Mouse (Mus musculus): ENCODE results near the gene Arhgap21. TPM values are rescaled to one million over a fixed set of nuclear protein-coding genes. Genes with fewer than 3 reads are reported as not detected.

Gene Arhgap21
- polyA plus RNA-seq, 1 experiment from 2014 or later, result 56.9 TPM

GRCm38 (mm10) chr2:20914531-20915320 is 54.0 kb downstream of the Arhgap21 start:
- ATAC-seq (ENCODE audit: low FRiP score), result no peak
- no peak overlapping the region for H3K27ac ChIP-seq (ENCODE audit: low read depth, low read length)
- no peak overlapping the region for H3K4me2 ChIP-seq
- no peaks in the 10 kb centered on the region for H3K4me1 ChIP-seq (ENCODE audit: control insufficient read depth, insufficient read depth, low read length)
- no peaks in the 10 kb centered on the region for H3K27me3 ChIP-seq (ENCODE audit: control insufficient read depth, insufficient read depth, low read length)
- 95% methylated on average over 10 of the region's 10 CpGs for WGBS
- DNase-seq (ENCODE audit: low spot score, missing footprints), result no peak
- H3K4me3 ChIP-seq (ENCODE audit: low read depth, low read length), result no peak overlapping the region
- no peaks in the 10 kb centered on the region for H3K9me3 ChIP-seq (ENCODE audit: control insufficient read depth, low read length)
- no peak overlapping the region for H3K9ac ChIP-seq (ENCODE audit: low read length)
- peaks cover 4% of the 10 kb centered on the region; the same call in 1 of the 2 replicates for H3K36me3 ChIP-seq (ENCODE audit: control insufficient read depth, insufficient read depth, low read length)

GRCm38 (mm10) chr2:20913019-20913415 is 55.7 kb downstream of the Arhgap21 start:
- H3K4me2 ChIP-seq, result no peak overlapping the region
- H3K9me3 ChIP-seq (ENCODE audit: control insufficient read depth, low read length), result no peaks in the 10 kb centered on the region
- no peaks in the 10 kb centered on the region for H3K27me3 ChIP-seq (ENCODE audit: control insufficient read depth, insufficient read depth, low read length)
- H3K4me3 ChIP-seq (ENCODE audit: low read depth, low read length), result no peak overlapping the region
- DNase-seq (ENCODE audit: low spot score, missing footprints), result no peak
- ATAC-seq (ENCODE audit: low FRiP score), result no peak
- H3K9ac ChIP-seq (ENCODE audit: low read length), result no peak overlapping the region
- 95% methylated on average over 1 of the region's 1 CpGs for WGBS
- peaks cover 4% of the 10 kb centered on the region; the same call in 1 of the 2 replicates for H3K36me3 ChIP-seq (ENCODE audit: control insufficient read depth, insufficient read depth, low read length)
- H3K4me1 ChIP-seq (ENCODE audit: control insufficient read depth, insufficient read depth, low read length), result no peaks in the 10 kb centered on the region
- H3K27ac ChIP-seq (ENCODE audit: low read depth, low read length), result no peak overlapping the region

- Histone ChIP-seq H3K9me3 (ENCODE audit: control insufficient read depth, low read length) (no peaks in the 10 kb centered on the region), H3K4me3 (ENCODE audit: low read depth, low read length) (no peak overlapping the region), H3K9ac (ENCODE audit: low read length) (no peak overlapping the region), H3K4me2 (no peak overlapping the region), H3K4me1 (ENCODE audit: control insufficient read depth, insufficient read depth, low read length) (no peaks in the 10 kb centered on the region), H3K27me3 (ENCODE audit: control insufficient read depth, insufficient read depth, low read length) (no peaks in the 10 kb centered on the region), H3K36me3 (ENCODE audit: control insufficient read depth, insufficient read depth, low read length) (peaks cover 4% of the 10 kb centered on the region; the same call in 1 of the 2 replicates), H3K27ac (ENCODE audit: low read depth, low read length) (no peak overlapping the region)
- no peak for ATAC-seq (ENCODE audit: low FRiP score)
- DNase-seq (ENCODE audit: low spot score, missing footprints), result no peak
- 94% methylated on average over 11 of the region's 11 CpGs for WGBS
These were observed 56.2 kb downstream of the Arhgap21 start for GRCm38 (mm10) chr2:20912348-20913018.

GRCm38 (mm10) chr2:20910446-20910845 is 58.2 kb downstream of the Arhgap21 start:
- Histone ChIP-seq H3K9me3 (ENCODE audit: control insufficient read depth, low read length) (no peaks in the 10 kb centered on the region), H3K9ac (ENCODE audit: low read length) (no peak overlapping the region), H3K4me1 (ENCODE audit: control insufficient read depth, insufficient read depth, low read length) (no peaks in the 10 kb centered on the region), H3K27me3 (ENCODE audit: control insufficient read depth, insufficient read depth, low read length) (no peaks in the 10 kb centered on the region), H3K27ac (ENCODE audit: low read depth, low read length) (no peak overlapping the region), H3K36me3 (ENCODE audit: control insufficient read depth, insufficient read depth, low read length) (peaks cover 4% of the 10 kb centered on the region; the same call in 1 of the 2 replicates), H3K4me3 (ENCODE audit: low read depth, low read length) (no peak overlapping the region), H3K4me2 (no peak overlapping the region)
- no peak for DNase-seq (ENCODE audit: low spot score, missing footprints)
- WGBS, result 95% methylated on average over 3 of the region's 3 CpGs
- no peak for ATAC-seq (ENCODE audit: low FRiP score)

- ATAC-seq (ENCODE audit: low FRiP score) (no peak), DNase-seq (ENCODE audit: low spot score, missing footprints) (no peak)
- no peak overlapping the region for H3K27ac ChIP-seq (ENCODE audit: low read depth, low read length)
- H3K9ac ChIP-seq (ENCODE audit: low read length), result no peak overlapping the region
- H3K9me3 ChIP-seq (ENCODE audit: control insufficient read depth, low read length), result no peaks in the 10 kb centered on the region
- no peaks in the 10 kb centered on the region for H3K4me1 ChIP-seq (ENCODE audit: control insufficient read depth, insufficient read depth, low read length)
- H3K27me3 ChIP-seq (ENCODE audit: control insufficient read depth, insufficient read depth, low read length), result no peaks in the 10 kb centered on the region
- WGBS, result 86% methylated on average over 7 of the region's 7 CpGs
- peaks cover 4% of the 10 kb centered on the region; the same call in 1 of the 2 replicates for H3K36me3 ChIP-seq (ENCODE audit: control insufficient read depth, insufficient read depth, low read length)
- H3K4me2 ChIP-seq, result no peak overlapping the region
- H3K4me3 ChIP-seq (ENCODE audit: low read depth, low read length), result no peak overlapping the region
These were observed 59.3 kb downstream of the Arhgap21 start for GRCm38 (mm10) chr2:20909404-20909803.

- Histone ChIP-seq H3K4me2 (no peak overlapping the region), H3K9me3 (ENCODE audit: control insufficient read depth, low read length) (no peaks in the 10 kb centered on the region), H3K4me3 (ENCODE audit: low read depth, low read length) (no peak overlapping the region), H3K27me3 (ENCODE audit: control insufficient read depth, insufficient read depth, low read length) (no peaks in the 10 kb centered on the region), H3K27ac (ENCODE audit: low read depth, low read length) (no peak overlapping the region), H3K4me1 (ENCODE audit: control insufficient read depth, insufficient read depth, low read length) (no peaks in the 10 kb centered on the region), H3K9ac (ENCODE audit: low read length) (no peak overlapping the region), H3K36me3 (ENCODE audit: control insufficient read depth, insufficient read depth, low read length) (peaks cover 4% of the 10 kb centered on the region; the same call in 1 of the 2 replicates)
- WGBS, result 89% methylated on average over 3 of the region's 3 CpGs
- ATAC-seq (ENCODE audit: low FRiP score), result no peak
- DNase-seq (ENCODE audit: low spot score, missing footprints), result no peak
These were observed 61.4 kb downstream of the Arhgap21 start for GRCm38 (mm10) chr2:20907291-20907690.

GRCm38 (mm10) chr2:20905411-20905810 is 63.3 kb downstream of the Arhgap21 start:
- no peak overlapping the region for H3K27ac ChIP-seq (ENCODE audit: low read depth, low read length)
- no peak overlapping the region for H3K9ac ChIP-seq (ENCODE audit: low read length)
- no peaks in the 10 kb centered on the region for H3K9me3 ChIP-seq (ENCODE audit: control insufficient read depth, low read length)
- DNase-seq (ENCODE audit: low spot score, missing footprints) (no peak), ATAC-seq (ENCODE audit: low FRiP score) (no peak)
- no peak overlapping the region for H3K4me3 ChIP-seq (ENCODE audit: low read depth, low read length)
- H3K4me1 ChIP-seq (ENCODE audit: control insufficient read depth, insufficient read depth, low read length), result no peaks in the 10 kb centered on the region
- WGBS, result 92% methylated on average over 8 of the region's 8 CpGs
- H3K4me2 ChIP-seq, result no peak overlapping the region
- H3K36me3 ChIP-seq (ENCODE audit: control insufficient read depth, insufficient read depth, low read length), result no peaks in the 10 kb centered on the region
- H3K27me3 ChIP-seq (ENCODE audit: control insufficient read depth, insufficient read depth, low read length), result no peaks in the 10 kb centered on the region

GRCm38 (mm10) chr2:20902981-20903645 is 65.6 kb downstream of the Arhgap21 start:
- Histone ChIP-seq H3K4me3 (ENCODE audit: low read depth, low read length) (no peak overlapping the region), H3K4me2 (no peak overlapping the region), H3K36me3 (ENCODE audit: control insufficient read depth, insufficient read depth, low read length) (no peaks in the 10 kb centered on the region), H3K27me3 (ENCODE audit: control insufficient read depth, insufficient read depth, low read length) (no peaks in the 10 kb centered on the region), H3K9ac (ENCODE audit: low read length) (no peak overlapping the region), H3K27ac (ENCODE audit: low read depth, low read length) (no peak overlapping the region), H3K9me3 (ENCODE audit: control insufficient read depth, low read length) (no peaks in the 10 kb centered on the region), H3K4me1 (ENCODE audit: control insufficient read depth, insufficient read depth, low read length) (no peaks in the 10 kb centered on the region)
- ATAC-seq (ENCODE audit: low FRiP score) (no peak), DNase-seq (ENCODE audit: low spot score, missing footprints) (no peak)
- 93% methylated on average over 11 of the region's 11 CpGs for WGBS

GRCm38 (mm10) chr2:20901916-20902315 is 66.8 kb downstream of the Arhgap21 start:
- H3K4me3 ChIP-seq (ENCODE audit: low read depth, low read length), result no peak overlapping the region
- DNase-seq (ENCODE audit: low spot score, missing footprints), result no peak
- 96% methylated on average over 4 of the region's 4 CpGs for WGBS

More at GRCm38 (mm10) chr2:20901916-20902315, 66.8 kb downstream of the Arhgap21 start:
- H3K9ac ChIP-seq (ENCODE audit: low read length), result no peak overlapping the region
- H3K36me3 ChIP-seq (ENCODE audit: control insufficient read depth, insufficient read depth, low read length), result no peaks in the 10 kb centered on the region
- H3K4me2 ChIP-seq, result no peak overlapping the region
- no peak for ATAC-seq (ENCODE audit: low FRiP score)
- no peaks in the 10 kb centered on the region for H3K27me3 ChIP-seq (ENCODE audit: control insufficient read depth, insufficient read depth, low read length)
- no peaks in the 10 kb centered on the region for H3K4me1 ChIP-seq (ENCODE audit: control insufficient read depth, insufficient read depth, low read length)
- no peaks in the 10 kb centered on the region for H3K9me3 ChIP-seq (ENCODE audit: control insufficient read depth, low read length)
- H3K27ac ChIP-seq (ENCODE audit: low read depth, low read length), result no peak overlapping the region
